ENCODE assay signal across 10 mouse cellular contexts in the genomic region with DNA sequence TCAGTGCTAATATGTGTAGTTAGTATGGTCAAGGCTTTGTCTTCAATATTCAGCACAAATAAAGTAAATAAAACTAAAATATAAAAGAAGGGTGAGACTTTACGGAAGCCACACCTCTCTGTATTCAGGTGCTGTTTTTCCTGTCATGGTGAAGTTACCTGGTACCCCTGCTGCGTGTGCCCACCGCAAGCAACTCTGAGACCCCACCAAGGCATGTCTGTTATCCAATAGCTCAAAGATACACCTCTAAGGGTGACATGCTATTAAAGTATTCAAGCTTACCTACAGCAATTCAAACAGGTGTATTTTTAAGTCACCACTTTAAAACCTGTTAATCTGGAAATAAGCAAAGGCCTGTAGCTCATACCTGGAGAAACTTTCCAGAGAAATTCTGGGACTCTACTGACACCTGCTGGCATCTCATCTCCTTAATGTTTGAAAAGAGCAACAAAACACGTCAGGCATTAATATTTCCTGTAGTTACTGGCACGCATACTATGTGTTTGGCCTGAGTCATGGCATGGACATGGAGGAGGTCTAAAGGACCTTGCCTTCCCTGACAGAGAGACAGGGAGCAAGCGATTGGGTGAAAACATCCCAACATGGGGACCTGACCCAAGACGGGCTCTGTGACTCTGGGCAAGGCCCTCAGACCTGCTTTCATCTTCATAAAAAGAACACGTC.
DNase-seq lines count a peak whose midpoint lies in the region; ATAC-seq and TF ChIP-seq lines count a peak whose summit lies in the region.
"Had no signal": no experiment of that assay in that cellular context is flagged by ENCODE, and none has a peak within 500 bp of the region (broad histone marks: within the 10 kb centered on the region; RNA-seq: fewer than 3 reads in every experiment).

No protein-coding gene starts in this region.

- H3K4me2 ChIP-seq in liver, embryonic 12.5 days = no peak overlapping the region
- no peak overlapping the region for H3K4me2 ChIP-seq in midbrain, embryonic 13.5 days (replicated peaks)
- H3K4me2 ChIP-seq: liver, embryonic 15.5 days; stomach, embryonic 15.5 days had no signal

- 72% methylated on average over 8 of the region's 8 CpGs for WGBS in liver, adult 2 months
- 71% methylated on average over 8 of the region's 8 CpGs for WGBS in liver, embryonic 12.5 days (ENCODE audit: insufficient replicate concordance)
- WGBS in midbrain, embryonic 13.5 days = 89% methylated on average over 8 of the region's 8 CpGs

- peak; percentile 35; the same call in 1 of the 2 replicates for TF ChIP-seq CTCF in liver, adult 2 months (IDR thresholded peaks at IDR 0.05; ENCODE audit: low read depth, low read length)

- H3K79me2 ChIP-seq in liver, adult 2 months (ENCODE audit: control insufficient read depth, insufficient read depth, low read length) = no peaks in the 10 kb centered on the region

- peak; percentile 42 for DNase-seq in liver, adult 2 months (ENCODE audit: extremely low read depth, low read depth, low spot score)
- DNase-seq in adipocyte (ENCODE audit: low spot score) = peak; percentile 84
- DNase-seq in heart, postnatal 36 days = peak; percentile 62 to 70
- DNase-seq in layer of hippocampus, adult 9-10 months (ENCODE audit: low spot score) = peak; percentile 55

- H3K4me3 ChIP-seq in liver, adult 2 months (ENCODE audit: insufficient read depth, low read depth, low read length) = no peak overlapping the region
- H3K4me3 ChIP-seq in liver, embryonic 12.5 days = no peak overlapping the region
- no peak overlapping the region for H3K4me3 ChIP-seq in midbrain, embryonic 13.5 days (replicated peaks)
- H3K4me3 ChIP-seq: liver, embryonic 15.5 days; stomach, embryonic 15.5 days had no signal

- ATAC-seq in liver, embryonic 12.5 days = no peak
- peak; percentile 68; the same call in 1 of the 2 replicates for ATAC-seq in common myeloid progenitor, adult 5-6 weeks (replicated peaks; ENCODE audit: low read depth, poor library complexity, severe bottlenecking)
- ATAC-seq in midbrain, embryonic 13.5 days = peak; percentile 62
- ATAC-seq in erythroid progenitor cell, adult 5-6 weeks (replicated peaks; ENCODE audit: low FRiP score, poor library complexity, severe bottlenecking) = no peak

- no peaks in the 10 kb centered on the region for H3K9me3 ChIP-seq in liver, embryonic 12.5 days (replicated peaks)
- H3K9me3 ChIP-seq in midbrain, embryonic 13.5 days = no peaks in the 10 kb centered on the region
- H3K9me3 ChIP-seq: liver, embryonic 15.5 days; stomach, embryonic 15.5 days had no signal

- intact Hi-C loops in heart, postnatal 36 days (cut with DNase I) = loop anchor here (1.0 to 5.0 kb wide), 5 partner anchors 195 to 566 kb away; partner anchors contain the start of gene Plcb4

- H3K27ac ChIP-seq in liver, adult 2 months (replicated peaks; ENCODE audit: insufficient read depth, low read depth, low read length) = no peak overlapping the region
- no peak overlapping the region for H3K27ac ChIP-seq in liver, embryonic 12.5 days
- H3K27ac ChIP-seq in midbrain, embryonic 13.5 days = no peak overlapping the region
- H3K27ac ChIP-seq: liver, embryonic 15.5 days; stomach, embryonic 15.5 days had no signal

- TF ChIP-seq POLR2A in liver, adult 2 months (IDR thresholded peaks at IDR 0.05; ENCODE audit: extremely low read depth, insufficient read depth, low read length) = no peak

- no peaks in the 10 kb centered on the region for H3K36me3 ChIP-seq in liver, adult 2 months (ENCODE audit: control insufficient read depth, insufficient read depth, low read length)
- no peaks in the 10 kb centered on the region for H3K36me3 ChIP-seq in liver, embryonic 12.5 days
- H3K36me3 ChIP-seq in midbrain, embryonic 13.5 days = 0 out of 2 replicates have a peak, but pooled peaks cover 3% of the 10 kb centered on the region
- H3K36me3 ChIP-seq: liver, embryonic 15.5 days; stomach, embryonic 15.5 days had no signal

- no peaks in the 10 kb centered on the region for H3K4me1 ChIP-seq in liver, adult 2 months (ENCODE audit: control insufficient read depth, insufficient read depth, low read length)
- no peaks in the 10 kb centered on the region for H3K4me1 ChIP-seq in liver, embryonic 12.5 days
- H3K4me1 ChIP-seq in midbrain, embryonic 13.5 days (replicated peaks) = 0 out of 2 replicates have a peak, but pooled peaks cover 12% of the 10 kb centered on the region
- H3K4me1 ChIP-seq: liver, embryonic 15.5 days; stomach, embryonic 15.5 days had no signal

- H3K27me3 ChIP-seq in liver, adult 2 months (ENCODE audit: control insufficient read depth, insufficient read depth, low read length) = no peaks in the 10 kb centered on the region
- H3K27me3 ChIP-seq in liver, embryonic 12.5 days (replicated peaks) = no peaks in the 10 kb centered on the region
- H3K27me3 ChIP-seq in midbrain, embryonic 13.5 days = no peaks in the 10 kb centered on the region
- H3K27me3 ChIP-seq: liver, embryonic 15.5 days; stomach, embryonic 15.5 days had no signal

- no peak overlapping the region for H3K9ac ChIP-seq in liver, adult 2 months (ENCODE audit: low read depth, low read length)
- H3K9ac ChIP-seq in liver, embryonic 12.5 days = no peak overlapping the region
- no peak overlapping the region for H3K9ac ChIP-seq in midbrain, embryonic 13.5 days (replicated peaks)
- H3K9ac ChIP-seq: liver, embryonic 15.5 days; stomach, embryonic 15.5 days had no signal

Comparison
In these comparisons a context has a peak if more than half of its experiments do, and no peak if none do; other contexts are left out.
1. ATAC-seq: peak in common myeloid progenitor, adult 5-6 weeks (single experiment) and midbrain, embryonic 13.5 days (single experiment); none in liver, embryonic 12.5 days (single experiment) and erythroid progenitor cell, adult 5-6 weeks (single experiment).
2. Peak in every context shown above with its lines, with median percentiles within 50 percentile points of each other: DNase-seq.